Mouse (Mus musculus): ENCODE results near the gene Serpinb3b. TPM values are rescaled to one million over a fixed set of nuclear protein-coding genes. Genes with fewer than 3 reads are reported as not detected.
"Not testable (repeated sequence)": the region's sequence is repeated elsewhere in the genome, so short reads cannot be mapped to it uniquely, and the experiment has no call there.

The Serpinb3b gene
- total RNA-seq (2021): not detected
- polyA plus RNA-seq (2012; rRNA removed): not detected in 2 replicates
- long read RNA-seq: 0 reads

DNA sequence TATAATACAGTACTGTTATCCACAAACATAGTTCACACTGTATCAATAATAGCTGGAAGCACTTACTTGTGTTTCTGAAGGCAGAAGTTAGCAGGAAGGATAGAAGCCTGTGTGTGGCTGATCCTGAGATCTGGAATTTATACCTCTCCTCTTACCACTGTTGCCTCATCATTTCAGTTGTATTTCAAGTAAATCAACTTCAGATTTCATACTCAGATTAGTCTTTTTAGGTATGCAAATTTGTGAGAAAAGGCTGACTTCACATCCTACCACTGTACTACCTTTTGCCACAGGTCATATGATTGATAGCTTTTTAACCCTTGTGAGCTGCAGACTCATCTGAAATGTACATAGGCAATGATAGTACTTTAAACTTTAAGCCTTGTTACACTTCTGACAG lies at the start of gene Serpinb3b, which contains the start of gene Serpinb3c:
Serpinb3b (minus strand) TSS at position 101 of the 400 bp plus-strand sequence.
Serpinb3c (minus strand) TSS at position 111 of the 400 bp plus-strand sequence.
- not testable (repeated sequence) for DNase-seq

GRCm38 (mm10) chr1:107243170-107243569 lies 35.0 kb downstream of the Serpinb3b start:
- not testable (repeated sequence) for DNase-seq

DNA sequence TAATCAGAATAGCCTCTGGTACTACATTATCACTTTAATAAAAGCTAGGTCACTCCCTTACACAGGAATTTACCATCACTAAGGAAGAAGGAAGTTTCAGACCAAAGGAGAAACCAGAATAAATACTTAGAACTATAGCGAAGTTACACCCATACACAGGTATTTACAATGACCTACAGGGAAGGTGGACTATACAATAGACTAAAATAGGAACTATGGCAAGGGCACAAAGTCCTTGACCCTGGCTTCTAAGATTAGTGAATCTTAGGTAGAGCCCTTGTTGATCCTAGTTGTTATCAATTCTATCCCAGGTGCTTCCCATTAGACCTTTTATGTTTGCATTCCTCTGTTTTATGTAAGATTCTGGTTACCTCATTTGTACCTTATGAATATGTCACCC lies 60.9 kb downstream of the Serpinb3b start:
- not testable (repeated sequence) for DNase-seq

GRCm38 (mm10) chr1:107127453-107127852 lies 150.7 kb downstream of the Serpinb3b start:
- DNase-seq: not testable (repeated sequence)

Other genes with a start within 250 kb of the Serpinb3b start
- not detected for gene Serpinb3a, start 226.1 kb downstream of the Serpinb3b start, total RNA-seq (2021)
- gene Serpinb3a, start 226.1 kb downstream of the Serpinb3b start, polyA plus RNA-seq (2012; rRNA removed): not detected in 2 replicates
- not detected for gene Serpinb3d, start 194.9 kb downstream of the Serpinb3b start, total RNA-seq (2021)
- gene Serpinb3d, start 194.9 kb downstream of the Serpinb3b start, polyA plus RNA-seq (2012; rRNA removed): not detected in 2 replicates
- not detected for gene Serpinb3c, start within 50 bp of the Serpinb3b start, total RNA-seq (2021)
- not detected in 2 replicates for gene Serpinb3c, start within 50 bp of the Serpinb3b start, polyA plus RNA-seq (2012; rRNA removed)
- gene Serpinb11, start 82.8 kb upstream of the Serpinb3b start, total RNA-seq (2021): not detected
- gene Serpinb11, start 82.8 kb upstream of the Serpinb3b start, polyA plus RNA-seq (2012; rRNA removed): not detected in 2 replicates
- gene Serpinb7, start 121.3 kb upstream of the Serpinb3b start, total RNA-seq (2021): not detected
- gene Serpinb7, start 121.3 kb upstream of the Serpinb3b start, polyA plus RNA-seq (2012; rRNA removed): not detected in 2 replicates
- under 1 TPM; 0.41 to 0.72 TPM for gene Serpinb2, start 233.1 kb upstream of the Serpinb3b start, total RNA-seq (2021)
- not detected in 2 replicates for gene Serpinb2, start 233.1 kb upstream of the Serpinb3b start, polyA plus RNA-seq (2012; rRNA removed)